Mouse (Mus musculus): ENCODE results near the gene Llph.
A peak's percentile ranks its signal among the peaks of the same experiment; 100 is the strongest.

The Llph gene

DNA sequence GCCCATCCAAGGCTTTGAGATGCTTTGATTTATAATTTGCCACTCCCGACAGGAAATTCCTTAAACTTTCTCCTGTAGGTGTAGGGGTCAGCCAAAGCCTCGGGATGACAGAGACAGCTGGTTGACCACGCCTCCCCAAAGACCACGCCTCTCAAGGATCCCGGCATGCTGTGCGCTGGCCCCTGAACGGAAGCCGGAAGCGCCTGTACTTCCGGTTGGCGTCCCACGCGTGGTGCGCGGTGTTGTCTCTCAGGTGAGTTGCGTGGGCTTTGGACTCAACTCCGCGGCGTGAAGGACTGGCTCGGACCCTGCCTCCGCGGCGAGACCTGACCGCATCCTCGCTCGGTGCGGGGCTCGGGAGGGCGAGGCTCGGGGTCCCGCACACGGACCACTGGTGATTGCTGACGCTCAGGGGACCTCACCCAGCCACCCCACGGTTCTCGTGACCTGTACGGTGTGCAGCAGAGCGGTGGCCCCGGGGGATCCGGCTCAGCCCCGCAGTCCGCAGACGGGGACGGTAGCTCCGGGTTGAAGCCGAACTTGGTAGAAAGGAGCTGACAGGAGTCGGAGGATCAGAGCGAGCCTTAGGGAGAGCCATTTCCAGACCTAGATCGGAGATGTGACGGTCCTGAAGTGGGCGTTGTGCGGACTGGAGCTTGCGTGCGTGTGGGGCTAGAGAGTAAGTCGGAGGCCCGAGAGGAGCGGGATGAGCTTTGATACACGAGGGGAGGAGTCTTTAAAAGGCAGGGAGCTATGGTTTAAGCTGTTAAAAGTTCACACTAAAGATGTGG lies at the start of gene Llph:
TSS of gene Llph (plus strand) at position 200 of the 791 bp plus-strand sequence.
- peak; percentile 93 for DNase-seq (ENCODE audit: low read depth, low spot score)

DNA sequence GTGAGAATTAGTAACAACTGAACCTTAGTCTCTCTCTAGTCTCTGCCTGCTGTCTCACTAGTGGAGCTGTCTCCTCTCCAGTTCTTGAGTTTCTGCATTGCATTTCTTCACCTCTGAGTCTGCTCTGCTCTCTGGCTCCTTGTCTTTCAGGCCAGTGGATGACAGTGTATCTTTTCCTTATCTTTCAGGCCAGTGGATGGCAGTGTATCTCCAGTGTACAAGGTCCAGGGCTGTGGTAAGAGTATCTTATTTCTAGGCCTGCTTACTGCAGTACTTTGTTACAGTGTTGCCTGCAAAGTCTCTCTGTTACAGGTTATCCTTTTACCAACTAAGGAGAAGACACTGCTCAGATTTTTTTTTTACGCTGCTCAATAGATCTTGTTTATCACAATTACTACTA lies 44.0 kb upstream of the Llph start:
- peak; percentile 44 for DNase-seq (ENCODE audit: low read depth, low spot score)

- no peak for DNase-seq (ENCODE audit: low read depth, low spot score)
These were observed 43.5 kb upstream of the Llph start for GRCm38 (mm10) chr10:120183342-120183741.

GRCm38 (mm10) chr10:120188513-120188912 lies 38.4 kb upstream of the Llph start:
- no peak for DNase-seq (ENCODE audit: low read depth, low spot score)

DNA sequence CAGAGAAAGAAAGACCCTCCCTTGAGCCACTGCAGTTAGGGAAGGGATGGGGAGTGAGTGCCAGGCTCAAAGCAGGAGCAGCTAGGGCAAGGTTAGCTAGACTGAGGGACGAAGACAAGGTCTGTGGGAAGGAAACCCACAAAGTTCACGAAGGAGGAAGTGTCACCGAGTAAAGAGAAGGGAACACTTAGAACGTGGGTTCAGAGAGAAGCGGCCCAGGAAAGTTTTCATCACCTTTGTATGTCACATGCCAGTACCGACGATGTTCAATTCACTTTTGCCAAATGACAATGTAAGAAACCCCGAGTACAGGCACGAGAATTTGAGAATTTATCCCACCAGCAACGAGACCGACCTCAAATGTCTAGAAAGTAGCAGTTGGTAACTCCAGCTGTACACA lies 37.6 kb upstream of the Llph start:
- DNase-seq (ENCODE audit: low read depth, low spot score) = no peak

DNA sequence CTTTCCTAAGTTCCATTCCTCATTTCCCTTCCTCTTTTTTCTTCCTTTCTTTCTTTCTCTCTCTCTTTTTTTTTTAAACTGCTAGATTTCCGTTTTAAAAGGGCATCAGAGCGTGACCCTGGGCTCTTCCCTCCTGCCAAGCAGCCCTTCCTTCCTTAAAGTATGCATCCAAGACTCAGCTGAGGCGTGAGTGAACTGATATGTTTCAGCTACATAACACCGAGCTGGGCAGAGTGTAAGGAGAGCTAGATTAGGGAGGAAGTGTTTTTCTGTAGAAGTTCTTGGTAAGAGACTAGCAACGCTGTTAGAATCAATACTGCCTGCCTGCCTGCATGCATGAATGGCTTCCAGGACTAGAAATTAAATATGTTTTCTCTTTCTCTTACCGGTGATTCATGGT lies 37.1 kb upstream of the Llph start:
- DNase-seq (ENCODE audit: low read depth, low spot score) = no peak

- no peak for DNase-seq (ENCODE audit: low read depth, low spot score)
These were observed 35.7 kb upstream of the Llph start for GRCm38 (mm10) chr10:120191165-120191564.

DNA sequence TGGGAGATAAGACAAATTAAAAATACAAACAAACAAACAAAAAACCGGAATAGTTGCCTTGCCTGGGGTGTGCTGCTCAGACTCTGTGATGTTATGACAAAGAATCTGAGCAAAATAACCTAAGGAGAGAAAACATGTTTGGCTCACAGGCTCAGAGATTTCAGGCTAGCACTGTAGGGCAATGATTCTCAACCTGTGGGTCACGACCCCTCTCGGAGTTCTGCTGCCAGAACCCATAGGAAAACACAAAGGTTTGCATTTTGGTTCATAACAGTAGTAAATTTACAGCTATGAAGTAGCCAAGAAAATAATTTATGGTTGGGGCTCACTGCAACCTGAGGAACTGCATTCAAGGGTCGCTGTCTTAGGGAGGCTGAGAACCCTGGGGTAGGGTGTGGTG lies 34.6 kb upstream of the Llph start:
- no peak for DNase-seq (ENCODE audit: low read depth, low spot score)

- no peak for DNase-seq (ENCODE audit: low read depth, low spot score)
These were observed 33.6 kb upstream of the Llph start for GRCm38 (mm10) chr10:120193255-120193654.

DNA sequence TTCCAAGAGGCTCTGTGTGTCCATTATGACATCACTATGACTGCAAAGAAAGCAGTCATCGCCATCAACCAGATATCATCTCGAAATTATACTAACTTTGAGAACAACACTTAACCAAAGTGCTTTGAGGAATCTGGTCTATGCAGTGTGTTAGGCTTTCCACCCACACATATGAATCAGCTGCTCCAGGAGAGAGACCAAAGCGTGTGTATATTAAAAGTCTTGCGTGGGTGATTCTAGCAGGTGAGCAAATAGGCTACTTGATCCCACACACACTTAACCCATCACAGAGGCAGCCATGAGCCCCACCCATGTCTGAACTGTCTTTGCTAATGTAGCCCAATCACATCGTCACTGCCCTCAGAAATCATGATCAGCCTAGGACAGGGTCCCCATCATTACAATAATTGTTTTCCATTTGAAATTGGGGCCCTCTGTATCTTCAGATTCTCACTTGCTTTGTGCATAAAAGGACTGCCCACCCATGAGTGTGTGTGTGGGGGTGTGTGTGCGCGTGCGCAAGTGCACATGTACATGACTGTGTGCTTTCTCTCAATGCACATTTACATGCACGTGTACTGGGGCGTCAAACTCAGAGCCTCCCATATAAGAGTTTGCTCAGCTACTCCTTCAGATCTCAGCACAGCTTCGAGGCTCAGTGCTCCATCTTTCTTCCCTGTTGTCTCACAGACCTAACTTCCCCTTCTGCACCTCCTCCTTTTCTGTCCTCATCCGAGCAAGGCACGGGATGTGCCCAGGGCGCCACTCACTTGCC lies 29.6 kb upstream of the Llph start:
- no peak for DNase-seq (ENCODE audit: low read depth, low spot score)

DNA sequence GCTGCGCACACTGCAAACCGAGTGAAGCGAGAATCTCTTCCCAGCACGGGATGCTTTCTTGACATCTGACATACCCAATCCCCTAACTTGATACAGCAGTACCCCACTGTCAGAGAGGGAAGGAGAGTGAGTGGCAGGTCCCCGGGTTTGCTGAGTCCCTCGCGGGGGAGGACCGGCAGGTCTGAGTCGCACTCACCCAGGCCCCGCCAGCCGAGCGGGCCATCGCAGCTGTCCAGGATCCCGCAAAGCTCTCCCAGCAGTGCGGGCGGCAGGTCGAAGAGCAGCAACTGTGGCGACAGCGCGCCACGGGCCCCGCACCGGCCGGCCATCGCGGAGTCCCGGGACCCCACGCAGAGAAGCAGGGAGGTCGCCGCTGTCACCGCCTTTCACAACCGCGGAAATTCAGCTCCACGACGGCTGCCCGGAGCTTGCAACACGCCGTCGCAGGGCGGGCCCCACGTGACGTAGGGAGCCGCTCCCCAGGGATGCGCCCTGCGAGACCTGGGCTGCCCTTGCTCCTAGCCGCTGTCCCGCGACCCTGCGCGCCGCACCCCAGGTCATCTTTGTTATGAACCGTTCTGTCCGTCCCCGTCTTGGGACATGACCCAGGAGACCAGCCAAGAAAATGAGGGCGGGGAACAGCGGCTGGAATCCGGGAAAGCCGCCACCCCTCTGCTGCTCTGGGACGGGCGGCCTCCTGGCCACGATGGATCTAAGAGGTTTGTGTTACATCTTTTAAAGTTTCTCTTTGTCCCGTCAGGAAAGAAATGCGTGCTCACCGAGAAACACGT lies 25.5 kb upstream of the Llph start, which contains the start of gene Tmbim4:
TSS of gene Tmbim4 (plus strand) at position 460 of the 791 bp plus-strand sequence.
- peak; percentile 50 for DNase-seq (ENCODE audit: low read depth, low spot score)

DNA sequence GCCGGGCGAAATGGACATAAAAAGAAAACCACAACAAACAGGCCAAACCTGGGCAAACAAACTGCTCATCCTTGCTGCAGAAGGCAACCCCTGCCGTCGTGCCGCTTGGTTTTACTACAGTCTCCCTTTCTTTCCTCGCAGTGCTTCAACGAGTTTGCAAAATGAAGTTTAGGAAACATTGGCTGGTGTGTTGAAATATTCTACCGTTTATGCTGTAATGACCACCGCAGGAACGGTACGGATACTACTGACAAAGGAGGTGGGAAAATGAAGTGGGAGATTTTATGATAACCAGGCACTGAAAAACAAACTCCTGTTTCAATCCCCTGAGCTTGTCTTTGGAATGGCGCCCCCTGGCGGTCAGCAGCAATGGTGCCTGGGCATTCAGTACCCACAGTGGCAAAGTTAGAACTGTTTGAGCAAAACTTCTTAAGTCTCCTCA lies 24.9 kb upstream of the Llph start, which contains the start of gene Irak3:
TSS of gene Irak3 (minus strand) at position 170 of the 442 bp plus-strand sequence.
- peak; percentile 82 for DNase-seq (ENCODE audit: low read depth, low spot score)

DNA sequence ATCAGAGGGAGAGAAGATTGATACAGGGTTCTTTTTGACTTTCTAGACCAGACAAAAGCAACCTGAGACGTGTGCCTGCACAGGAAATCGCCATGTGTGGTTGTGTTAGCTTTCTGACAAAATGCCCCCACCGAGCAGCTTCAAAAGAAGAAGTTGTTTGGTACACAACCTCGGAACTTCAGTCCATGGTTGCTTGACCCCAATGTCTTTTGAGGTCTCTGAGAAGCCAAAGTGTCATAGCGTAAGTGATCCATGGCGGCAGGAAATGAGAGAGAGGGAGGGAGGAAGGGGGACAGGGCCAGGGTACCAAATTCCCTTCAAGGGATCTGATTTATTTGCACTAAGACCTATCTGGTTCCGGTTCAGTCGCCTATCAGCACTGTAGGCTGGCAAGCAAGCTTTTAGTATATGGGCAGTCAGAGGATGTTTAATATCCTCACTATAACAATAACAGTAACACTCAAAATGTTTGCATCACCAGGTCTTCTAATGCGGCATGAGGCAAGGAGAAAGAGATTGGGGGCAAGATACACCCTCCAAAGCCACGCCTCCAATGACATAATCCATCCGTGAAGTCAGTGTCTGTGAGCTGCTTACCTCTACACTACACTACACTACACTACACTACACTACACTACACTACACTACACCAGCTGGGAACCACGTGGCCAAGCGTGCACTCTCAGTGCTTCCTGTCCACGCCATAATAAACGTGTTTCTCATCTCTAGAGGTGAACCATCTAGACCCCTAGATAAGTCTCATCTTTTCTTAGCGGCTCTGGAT lies 24.2 kb upstream of the Llph start:
- no peak for DNase-seq (ENCODE audit: low read depth, low spot score)

DNA sequence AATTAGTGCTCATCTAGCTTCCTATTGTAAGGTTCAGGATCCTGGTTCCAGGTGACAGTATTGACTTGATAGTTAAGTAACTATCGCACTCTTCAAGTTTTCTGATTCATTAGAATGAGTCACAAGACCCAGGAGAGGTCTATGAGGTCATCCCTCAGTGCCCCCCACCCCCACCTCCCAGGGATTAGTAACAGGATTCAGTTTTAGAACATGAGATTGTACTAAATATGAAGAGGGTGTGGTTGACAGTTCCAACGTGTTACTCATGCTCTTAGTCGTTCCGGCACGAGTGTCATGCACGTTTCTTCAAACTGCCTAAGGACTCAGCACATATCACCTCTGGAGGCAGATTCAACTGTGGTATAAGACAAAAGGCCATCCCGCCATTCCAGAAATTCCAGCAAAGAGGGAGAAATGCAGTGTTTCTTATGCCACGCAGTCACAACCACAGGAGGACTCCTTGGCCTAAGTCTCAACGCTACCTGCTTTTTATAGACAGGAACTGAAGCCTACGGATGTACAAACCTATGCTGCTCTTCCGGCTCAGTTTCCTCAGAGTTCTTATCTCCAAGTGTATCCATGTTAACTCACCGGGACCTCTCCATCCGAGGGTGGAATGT lies 22.2 kb upstream of the Llph start:
- DNase-seq (ENCODE audit: low read depth, low spot score) = peak; percentile 30

DNA sequence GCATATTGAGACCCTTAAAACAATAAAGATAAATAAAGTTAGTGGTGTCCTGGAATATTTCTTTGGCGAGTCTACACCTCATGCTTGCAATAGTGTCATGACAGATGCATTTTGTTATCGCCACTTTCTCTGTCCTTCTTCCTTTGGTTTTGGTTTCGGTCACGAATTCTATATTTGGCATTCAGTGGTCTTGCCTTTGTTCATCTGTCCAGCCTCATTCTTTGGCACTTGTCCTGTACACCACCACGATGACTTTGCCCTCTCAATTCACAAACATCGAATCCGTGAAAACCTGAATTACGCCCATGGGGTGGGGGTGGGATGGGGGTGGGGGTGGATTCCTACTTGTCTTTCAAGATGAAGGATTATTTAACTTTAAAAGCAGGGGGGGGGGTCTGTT lies 18.9 kb upstream of the Llph start:
- DNase-seq (ENCODE audit: low read depth, low spot score) = no peak

DNA sequence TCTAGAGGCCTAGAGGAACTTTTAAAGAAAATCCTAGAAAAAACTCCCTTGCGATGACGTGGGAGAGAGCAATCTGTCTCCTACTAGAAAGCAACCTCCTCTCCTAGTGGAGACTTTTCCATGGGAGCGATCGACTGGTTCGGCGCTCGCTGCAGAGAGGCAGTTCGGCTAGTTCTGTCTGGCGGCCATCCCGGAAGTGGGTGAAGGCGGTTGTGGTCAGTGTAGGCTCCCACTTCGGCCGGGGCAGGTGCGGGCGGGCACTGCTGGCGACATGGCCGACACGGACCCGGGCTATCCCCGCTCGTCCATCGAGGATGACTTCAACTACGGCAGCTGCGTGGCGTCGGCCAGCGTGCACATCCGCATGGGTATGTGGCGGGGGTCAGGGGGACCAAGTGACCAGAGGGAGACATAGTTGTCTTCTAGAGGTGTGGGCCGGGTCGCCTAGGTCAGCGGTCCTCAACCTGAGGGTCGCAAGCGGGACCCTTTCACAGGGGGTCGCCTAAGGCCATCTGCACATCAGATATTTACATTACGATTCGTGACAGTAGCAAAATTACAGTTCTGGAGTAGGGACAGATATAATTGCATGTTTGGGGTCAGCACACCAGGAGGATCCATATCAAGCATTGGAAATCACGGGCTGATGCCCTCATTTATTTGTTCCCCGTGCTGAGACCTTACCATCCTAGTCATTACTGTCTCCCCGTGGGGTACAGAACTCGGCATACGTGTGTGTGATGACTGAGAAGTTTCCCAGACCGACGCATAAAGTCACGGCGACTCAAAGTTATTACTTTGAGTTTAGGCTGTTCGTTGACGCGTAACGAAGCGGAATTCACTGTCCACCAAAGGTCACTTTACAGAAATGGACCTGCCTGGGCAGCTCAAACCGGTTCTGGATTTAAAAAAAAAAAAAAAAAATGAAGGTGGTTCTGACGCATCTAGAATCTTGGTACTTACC lies 18.0 kb upstream of the Llph start:
- peak; percentile 85 for DNase-seq (ENCODE audit: low read depth, low spot score)

GRCm38 (mm10) chr10:120209539-120209925 lies 17.3 kb upstream of the Llph start:
- DNase-seq (ENCODE audit: low read depth, low spot score) = no peak

GRCm38 (mm10) chr10:120210096-120210495 lies 16.8 kb upstream of the Llph start:
- no peak for DNase-seq (ENCODE audit: low read depth, low spot score)

DNA sequence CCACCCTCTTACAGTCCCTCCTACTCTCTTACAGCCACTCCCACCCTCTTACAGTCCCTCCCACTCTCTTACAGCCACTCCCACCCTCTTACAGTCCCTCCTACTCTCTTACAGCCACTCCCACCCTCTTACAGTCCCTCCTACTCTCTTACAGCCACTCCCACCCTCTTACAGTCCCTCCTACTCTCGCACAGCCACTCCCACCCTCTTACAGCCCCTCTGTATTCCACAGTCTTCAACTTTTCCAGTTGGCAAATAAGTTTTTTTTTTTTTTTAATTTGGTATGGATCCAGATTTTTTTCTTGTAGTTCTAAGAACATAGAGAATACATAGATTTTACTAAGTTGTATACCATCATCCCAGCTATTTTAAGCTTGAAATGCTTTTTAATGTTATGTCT lies 9.8 kb upstream of the Llph start:
- DNase-seq (ENCODE audit: low read depth, low spot score) = peak; percentile 51

GRCm38 (mm10) chr10:120218996-120219395 lies 7.9 kb upstream of the Llph start:
- no peak for DNase-seq (ENCODE audit: low read depth, low spot score)

Data from ES-CJ7 (cell line).